Mouse (Mus musculus): Measurements from ENCODE around the gene Smyd1. TPM values are rescaled to one million over a fixed set of nuclear protein-coding genes. Genes with fewer than 3 reads are reported as not detected.

Gene Smyd1
- polyA plus RNA-seq, 1 experiment = 0.17 TPM

GRCm38 (mm10) chr6:71166551-71167169 is 155.4 kb downstream of the Smyd1 start:
- 18% methylated on average over 6 of the region's 6 CpGs for WGBS
- DNase-seq (ENCODE audit: low read depth, low spot score) = no peak

- 34% methylated on average over 6 of the region's 6 CpGs for WGBS
- no peak for DNase-seq (ENCODE audit: low read depth, low spot score)
Observed at GRCm38 (mm10) chr6:71164394-71164793, 157.6 kb downstream of the Smyd1 start.

Other genes starting within 250 kb of the Smyd1 start
- gene Thnsl2, start 177.8 kb downstream of the Smyd1 start, polyA plus RNA-seq (2012; rRNA removed) = 18.5 and 25.5 TPM in 2 replicates
- gene Fabp1, start 122.4 kb downstream of the Smyd1 start, polyA plus RNA-seq (2012; rRNA removed) = 6.8 and 140 TPM in 2 replicates
- gene Krcc1, start 50.6 kb downstream of the Smyd1 start, polyA plus RNA-seq (2012; rRNA removed) = 11.1 and 13.1 TPM in 2 replicates
- gene Cd8b1, start 555 bp upstream of the Smyd1 start, polyA plus RNA-seq (2012; rRNA removed) = 2.7 and 3.5 TPM in 2 replicates
- 6.7 and 8.8 TPM in 2 replicates for gene Cd8a, start 51.2 kb upstream of the Smyd1 start, polyA plus RNA-seq (2012; rRNA removed)
- 18.2 and 20.0 TPM in 2 replicates for gene Rmnd5a, start 118.4 kb upstream of the Smyd1 start, polyA plus RNA-seq (2012; rRNA removed)
- 10.8 and 19.1 TPM in 2 replicates for gene Rnf103, start 171.7 kb upstream of the Smyd1 start, polyA plus RNA-seq (2012; rRNA removed)
- 41.6 and 41.7 TPM in 2 replicates for gene Chmp3, start 221.6 kb upstream of the Smyd1 start, polyA plus RNA-seq (2012; rRNA removed)

All from large intestine, adult 2 months (tissue).